7 mouse cellular contexts compared by ENCODE assay signal in the genomic region with DNA sequence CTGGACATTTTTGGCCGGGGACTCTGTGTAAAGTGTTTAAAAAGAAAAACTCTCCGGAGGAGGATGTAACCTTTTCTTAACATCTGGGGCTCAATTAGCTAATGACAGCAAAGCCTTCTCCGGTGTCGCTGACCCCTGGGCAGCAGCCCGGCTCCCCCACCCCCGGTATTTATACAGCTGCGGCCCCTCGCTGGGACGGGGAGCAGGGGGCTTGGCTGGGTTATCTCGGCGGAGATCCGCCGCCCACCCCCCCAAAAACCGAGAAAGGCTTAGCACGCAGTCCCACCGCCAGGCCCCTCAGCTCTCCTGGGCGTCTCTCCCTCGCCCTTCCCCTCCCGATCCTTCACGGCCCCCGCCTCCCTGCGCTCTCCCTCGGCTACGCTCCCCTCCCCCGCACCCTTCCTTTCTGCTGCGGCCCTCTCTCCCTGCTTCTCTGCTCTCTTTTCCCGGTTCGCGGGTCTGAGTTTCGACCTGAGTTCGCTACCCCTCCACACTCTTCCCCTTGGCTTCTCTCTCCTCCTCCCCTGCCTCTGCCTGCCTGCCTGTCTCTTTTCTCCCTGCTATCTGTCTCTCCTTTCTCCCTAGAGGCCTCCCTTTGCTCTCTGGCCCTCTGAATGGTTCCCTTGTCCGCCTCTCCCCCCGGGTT. TPM values are rescaled to one million over a fixed set of nuclear protein-coding genes. Genes with fewer than 3 reads are reported as not detected.
DNase-seq lines count a peak whose midpoint lies in the region; ATAC-seq and TF ChIP-seq lines count a peak whose summit lies in the region.

No protein-coding gene starts in this region.

- no peaks in the 10 kb centered on the region for H3K36me3 ChIP-seq in embryonic facial prominence, embryonic 10.5 days (replicated peaks)
- no peaks in the 10 kb centered on the region for H3K36me3 ChIP-seq in hindbrain, embryonic 10.5 days
- no peaks in the 10 kb centered on the region for H3K36me3 ChIP-seq in liver, embryonic 14.5 days (replicated peaks; ENCODE audit: control insufficient read depth, insufficient read depth, low read depth)

- TF ChIP-seq CTCF in liver, embryonic 14.5 days (IDR thresholded peaks at IDR 0.05; ENCODE audit: low read depth): no peak
- TF ChIP-seq CTCF in olfactory bulb, adult 2 months (IDR thresholded peaks at IDR 0.05; ENCODE audit: insufficient read depth, low read depth, low read length): no peak

- no peak for TF ChIP-seq POLR2A in olfactory bulb, adult 2 months (IDR thresholded peaks at IDR 0.05; ENCODE audit: insufficient read depth, low read depth, low read length)

- peak overlapping the region; percentile 90 for H3K27ac ChIP-seq in embryonic facial prominence, embryonic 10.5 days (replicated peaks)
- peak overlapping the region; percentile 85 for H3K27ac ChIP-seq in hindbrain, embryonic 10.5 days
- no peak overlapping the region for H3K27ac ChIP-seq in liver, embryonic 14.5 days
- no peak overlapping the region for H3K27ac ChIP-seq in olfactory bulb, adult 2 months (ENCODE audit: insufficient read depth, low read depth, low read length)

- no peak for ATAC-seq in liver, embryonic 14.5 days (ENCODE audit: insufficient read depth)

- no peak overlapping the region for H3K9ac ChIP-seq in liver, embryonic 14.5 days (replicated peaks)

- under 1% methylated on average over 33 of the region's 33 CpGs for WGBS in embryonic facial prominence, embryonic 10.5 days
- WGBS in hindbrain, embryonic 10.5 days: under 1% methylated on average over 32 of the region's 33 CpGs
- 2% methylated on average over 33 of the region's 33 CpGs for WGBS in liver, embryonic 14.5 days (ENCODE audit: insufficient replicate concordance)
- WGBS in olfactory bulb, adult 2 months: 6% methylated on average over 32 of the region's 33 CpGs

- no peak for TF ChIP-seq EP300 in liver, embryonic 14.5 days (IDR thresholded peaks at IDR 0.05; ENCODE audit: low read depth)

- peak overlapping the region; percentile 61 for H3K4me3 ChIP-seq in embryonic facial prominence, embryonic 10.5 days
- peak overlapping the region; percentile 59 for H3K4me3 ChIP-seq in hindbrain, embryonic 10.5 days
- peak overlapping the region; percentile 8 to 44; a peak in 3 of 4 replicates for H3K4me3 ChIP-seq in liver, embryonic 14.5 days (ENCODE audit: insufficient read depth in 1 of 2, low read depth in 2 of 2, low read length in 2 of 2)
- peak overlapping the region; percentile 46 for H3K4me3 ChIP-seq in olfactory bulb, adult 2 months (ENCODE audit: insufficient read depth, low read depth, low read length)

- DNase-seq in thymus, postnatal 4 days: peak; percentile 22
- no peak for DNase-seq in thymus, postnatal 0 days (ENCODE audit: low spot score)
- DNase-seq in embryonic facial prominence, embryonic 10.5 days (ENCODE audit: low spot score): peak; percentile 87
- DNase-seq in hindbrain, embryonic 10.5 days (ENCODE audit: low spot score): peak; percentile 71
- DNase-seq in liver, embryonic 14.5 days (ENCODE audit: low read depth in 3 of 3, low spot score in 3 of 3): no peak
- DNase-seq in layer of hippocampus, postnatal 14 days (ENCODE audit: low spot score in 2 of 2): no peak

- peak overlapping the region; percentile 65 for H3K4me2 ChIP-seq in liver, embryonic 14.5 days (ENCODE audit: low read depth)

- peaks cover 71% of the 10 kb centered on the region for H3K27me3 ChIP-seq in embryonic facial prominence, embryonic 10.5 days (replicated peaks; ENCODE audit: low read depth, poor library complexity, severe bottlenecking)
- peaks cover 92% of the 10 kb centered on the region for H3K27me3 ChIP-seq in hindbrain, embryonic 10.5 days (ENCODE audit: insufficient read depth, poor library complexity, severe bottlenecking)
- H3K27me3 ChIP-seq in liver, embryonic 14.5 days (ENCODE audit: control insufficient read depth, insufficient read depth, low read length): peaks cover 44% of the 10 kb centered on the region

- H3K9me3 ChIP-seq in embryonic facial prominence, embryonic 10.5 days: no peaks in the 10 kb centered on the region
- no peaks in the 10 kb centered on the region for H3K9me3 ChIP-seq in hindbrain, embryonic 10.5 days
- H3K9me3 ChIP-seq in liver, embryonic 14.5 days (ENCODE audit: control insufficient read depth, low read length): no peaks in the 10 kb centered on the region

- peaks cover 81% of the 10 kb centered on the region for H3K4me1 ChIP-seq in embryonic facial prominence, embryonic 10.5 days
- peaks cover 68% of the 10 kb centered on the region for H3K4me1 ChIP-seq in hindbrain, embryonic 10.5 days (replicated peaks)
- H3K4me1 ChIP-seq in liver, embryonic 14.5 days (replicated peaks; ENCODE audit: control insufficient read depth in 2 of 2, insufficient read depth in 2 of 2, low read length in 1 of 2): 0 out of 4 replicates have a peak, but pooled peaks cover 0 to 2% of the 10 kb centered on the region in 2 experiments
- H3K4me1 ChIP-seq in olfactory bulb, adult 2 months (ENCODE audit: control insufficient read depth, insufficient read depth, low read length): peaks cover 29% of the 10 kb centered on the region

RNA-seq across cellular contexts. Expression of gene Ephb3, which starts 42.0 kb away (rescaled TPM):
- 0.83 and 0.90 TPM in 2 replicates for polyA plus RNA-seq in thymus, postnatal 0 days (2015; fragmentation: Nextera tagmentation; extraction: Ambion mirVana)
- 32.0 and 38.6 TPM in 2 replicates for polyA plus RNA-seq in embryonic facial prominence, embryonic 10.5 days (2016; fragmentation: Nextera tagmentation; extraction: Ambion mirVana)
- 16.1 and 17.7 TPM in 2 replicates for polyA plus RNA-seq in hindbrain, embryonic 10.5 days (2016; fragmentation: Nextera tagmentation; extraction: Ambion mirVana)
- polyA plus RNA-seq in liver, embryonic 14.5 days (2012; rRNA removed): 0.43 and 0.48 TPM in 2 replicates
- 0.20 and 0.47 TPM in 2 replicates for polyA plus RNA-seq in liver, embryonic 14.5 days (2014; fragmentation: Nextera tagmentation; extraction: Ambion mirVana)
- not detected in 2 replicates for polyA plus RNA-seq in olfactory bulb, adult 2 months (2012; ENCODE audit: insufficient read depth, insufficient read length, low replicate concordance, missing spikeins)
- 10 to 100 TPM; 19.2 to 22.8 TPM for total RNA-seq in layer of hippocampus, postnatal 14 days (2021)

Comparison
In these comparisons a context has a peak if more than half of its experiments do, and no peak if none do; other contexts are left out.
1. DNase-seq: peak in thymus, postnatal 4 days (single experiment), embryonic facial prominence, embryonic 10.5 days (single experiment) and hindbrain, embryonic 10.5 days (single experiment); none in thymus, postnatal 0 days (single experiment), liver, embryonic 14.5 days (0 of 3) and layer of hippocampus, postnatal 14 days (0 of 2).
2. H3K27ac ChIP-seq: peak in embryonic facial prominence, embryonic 10.5 days (single experiment) and hindbrain, embryonic 10.5 days (single experiment); none in liver, embryonic 14.5 days (single experiment) and olfactory bulb, adult 2 months (single experiment).
3. Peak in every context shown above with its lines, with median percentiles within 50 percentile points of each other: H3K4me3 ChIP-seq.